Mouse (Mus musculus) left cerebral cortex, adult 9 months (tissue): ENCODE measurements at regions not wholly inside any gene's neighbourhood (a gene's known extent, or its start where the extent isn't known, plus 50 kb on each side); places are given as distances from the start of the nearest gene placed in this dataset.
"Not testable (repeated sequence)": the region's sequence is repeated elsewhere in the genome, so short reads cannot be mapped to it uniquely, and the experiment has no call there.

ENCODE experiments used
- DNase-seq, 2 experiments: peaks; one replicate each; pipeline ENCODE4 v3.0.0; 2022; ENCODE audit warnings: low spot score in 2 of 2

- no peak for DNase-seq
Observed at GRCm38 (mm10) chr9:84461441-84461840, 536.5 kb downstream of the Bckdhb start.

GRCm38 (mm10) chr9:84466741-84467140 lies 541.8 kb downstream of the Bckdhb start:
- DNase-seq = peak in 1 of 2 experiments; percentile 5

- no peak for DNase-seq
Observed at GRCm38 (mm10) chr9:84472696-84473095, 547.8 kb downstream of the Bckdhb start.

GRCm38 (mm10) chr9:84475906-84476305 lies 551.0 kb downstream of the Bckdhb start:
- DNase-seq = no peak

- DNase-seq = no peak
Observed at GRCm38 (mm10) chr9:84499507-84499906, 574.6 kb downstream of the Bckdhb start.

GRCm38 (mm10) chr9:84502981-84503380 lies 578.0 kb downstream of the Bckdhb start:
- DNase-seq = not testable (repeated sequence)

- no peak for DNase-seq
Observed at GRCm38 (mm10) chr9:84517064-84517463, 592.1 kb downstream of the Bckdhb start.

GRCm38 (mm10) chr9:84545431-84545830 lies 620.5 kb downstream of the Bckdhb start:
- DNase-seq = no peak

GRCm38 (mm10) chr9:84548012-84548660 lies 623.2 kb downstream of the Bckdhb start:
- DNase-seq = no peak

GRCm38 (mm10) chr9:84555237-84555636 lies 630.3 kb downstream of the Bckdhb start:
- DNase-seq = no peak

- no peak for DNase-seq
Observed at GRCm38 (mm10) chr9:84556261-84556844, 631.4 kb downstream of the Bckdhb start.

GRCm38 (mm10) chr9:84558346-84558745 lies 633.4 kb downstream of the Bckdhb start:
- DNase-seq = no peak

GRCm38 (mm10) chr9:84569533-84569932 lies 644.6 kb downstream of the Bckdhb start:
- DNase-seq = no peak

- DNase-seq = no peak
Observed at GRCm38 (mm10) chr9:84577781-84578180, 652.8 kb downstream of the Bckdhb start.

GRCm38 (mm10) chr9:84587791-84588190 lies 662.8 kb downstream of the Bckdhb start:
- no peak for DNase-seq

- DNase-seq = no peak
Observed at GRCm38 (mm10) chr9:84594724-84595123, 669.8 kb downstream of the Bckdhb start.
